Comparison of ENCODE assay signal across 13 mouse cellular contexts in genomic region chr17:45726249-45726648, GRCm38 (mm10). TPM values are rescaled to one million over a fixed set of nuclear protein-coding genes. Genes with fewer than 3 reads are reported as not detected.
A peak's percentile ranks its signal among the peaks of the same experiment; 100 is the strongest.
DNase-seq lines count a peak whose midpoint lies in the region; ATAC-seq and TF ChIP-seq lines count a peak whose summit lies in the region.
"Had no signal": no experiment of that assay in that cellular context is flagged by ENCODE, and none has a peak within 500 bp of the region (broad histone marks: within the 10 kb centered on the region; RNA-seq: fewer than 3 reads in every experiment).

No protein-coding gene starts in this region.

- WGBS in kidney, embryonic 16.5 days: 45% methylated on average over 7 of the region's 7 CpGs
- WGBS in limb, embryonic 12.5 days: 35% methylated on average over 7 of the region's 7 CpGs

- H3K9me3 ChIP-seq in kidney, embryonic 16.5 days (ENCODE audit: low read length): no peaks in the 10 kb centered on the region
- no peaks in the 10 kb centered on the region for H3K9me3 ChIP-seq in MEL (replicated peaks; ENCODE audit: insufficient read depth, low read length)
- no peaks in the 10 kb centered on the region for H3K9me3 ChIP-seq in limb, embryonic 12.5 days

- no peak for DNase-seq in kidney, adult 8-10 months
- peak; percentile 70 for DNase-seq in MEL (ENCODE audit: low read depth, low spot score)
- peak; percentile 45 for DNase-seq in lung, postnatal 25 days (ENCODE audit: low spot score)
- no peak for DNase-seq in layer of hippocampus, postnatal 36 days
- DNase-seq in adrenal gland, postnatal 36 days: no peak
- DNase-seq: forebrain, postnatal 0 days; heart, postnatal 36 days; kidney, postnatal 14 days; midbrain, embryonic 14.5 days had no signal

- H3K4me3 ChIP-seq in kidney, embryonic 16.5 days (ENCODE audit: low read length): no peak overlapping the region
- H3K4me3 ChIP-seq in MEL (ENCODE audit: control insufficient read depth in 1 of 2, insufficient read depth in 1 of 2, low read depth in 2 of 2, low read length in 2 of 2): no peak overlapping the region
- H3K4me3 ChIP-seq in limb, embryonic 12.5 days (replicated peaks): no peak overlapping the region

- 0 out of 2 replicates have a peak, but pooled peaks have one; percentile 8 for ATAC-seq in kidney, embryonic 16.5 days (ENCODE audit: low FRiP score, low TSS enrichment)
- ATAC-seq in limb, embryonic 12.5 days (ENCODE audit: insufficient number of reproducible peaks, insufficient read depth, low FRiP score, low TSS enrichment, low read depth): no peak
- no peak for ATAC-seq in erythroid progenitor cell, adult 5-6 weeks (replicated peaks; ENCODE audit: low FRiP score, poor library complexity, severe bottlenecking)
- ATAC-seq: forebrain, postnatal 0 days had no signal

- no peaks in the 10 kb centered on the region for H3K79me2 ChIP-seq in MEL (ENCODE audit: control insufficient read depth, insufficient read depth, low read length, poor library complexity)

- no peak for TF ChIP-seq RAD21 in MEL (IDR thresholded peaks at IDR 0.05; ENCODE audit: low read depth, low read length)

- TF ChIP-seq EP300 in MEL (IDR thresholded peaks at IDR 0.05; ENCODE audit: low read depth in 1 of 2, low read length in 2 of 2): no peak

- no peaks in the 10 kb centered on the region for H3K4me1 ChIP-seq in kidney, embryonic 16.5 days (ENCODE audit: insufficient read depth, low read length)
- H3K4me1 ChIP-seq in MEL (ENCODE audit: control insufficient read depth in 1 of 2, insufficient read depth in 2 of 2, low read length in 2 of 2): peaks cover 7 to 10% of the 10 kb centered on the region in 2 experiments; a peak in 3 of 4 replicates
- peaks cover 38% of the 10 kb centered on the region for H3K4me1 ChIP-seq in limb, embryonic 12.5 days (replicated peaks)

- no peaks in the 10 kb centered on the region for H3K36me3 ChIP-seq in kidney, embryonic 16.5 days (ENCODE audit: insufficient read depth, low read length)
- H3K36me3 ChIP-seq in MEL (ENCODE audit: control insufficient read depth in 1 of 2, insufficient read depth in 2 of 2, low read length in 2 of 2): no peaks in the 10 kb centered on the region; a peak in 1 of 4 replicates
- H3K36me3 ChIP-seq in limb, embryonic 12.5 days: no peaks in the 10 kb centered on the region

- no peak for TF ChIP-seq CTCF in MEL (IDR thresholded peaks at IDR 0.05 in 2 of 3, conservative IDR thresholded peaks at IDR 0.05 in 1 of 3; ENCODE audit: control insufficient read depth in 1 of 3, insufficient read depth in 1 of 3, low read depth in 2 of 3, low read length in 3 of 3, poor library complexity in 1 of 3, severe bottlenecking in 1 of 3)

- H3K27ac ChIP-seq in kidney, embryonic 16.5 days (ENCODE audit: low read length): no peak overlapping the region
- H3K27ac ChIP-seq in MEL (ENCODE audit: control insufficient read depth, low read depth, low read length): no peak overlapping the region
- H3K27ac ChIP-seq in limb, embryonic 12.5 days: peak overlapping the region; percentile 20; the same call in 1 of the 2 replicates

- H3K27me3 ChIP-seq in kidney, embryonic 16.5 days (ENCODE audit: insufficient read depth, low read length): no peaks in the 10 kb centered on the region
- H3K27me3 ChIP-seq in MEL (ENCODE audit: control insufficient read depth in 1 of 2, insufficient read depth in 2 of 2, low read length in 2 of 2): no peaks in the 10 kb centered on the region
- H3K27me3 ChIP-seq in limb, embryonic 12.5 days: no peaks in the 10 kb centered on the region

- no peak overlapping the region for H3K4me2 ChIP-seq in kidney, embryonic 16.5 days (replicated peaks; ENCODE audit: low read depth, low read length)
- H3K4me2 ChIP-seq in limb, embryonic 12.5 days: no peak overlapping the region; the same call in 1 of the 2 replicates

- H3K9ac ChIP-seq in kidney, embryonic 16.5 days (replicated peaks; ENCODE audit: low read length): no peak overlapping the region; the same call in 1 of the 2 replicates
- peak overlapping the region; percentile 15; the same call in 1 of the 2 replicates for H3K9ac ChIP-seq in MEL (ENCODE audit: control insufficient read depth, low read depth, low read length, poor library complexity, severe bottlenecking)
- H3K9ac ChIP-seq in limb, embryonic 12.5 days (replicated peaks): 0 out of 2 replicates have a peak overlapping the region, but pooled peaks have one; percentile 18
- H3K9ac ChIP-seq: forebrain, postnatal 0 days had no signal

- TF ChIP-seq POLR2A in MEL (IDR thresholded peaks at IDR 0.05; ENCODE audit: control insufficient read depth in 1 of 2, insufficient read depth in 1 of 2, low read depth in 1 of 2, low read length in 2 of 2, poor library complexity in 1 of 2): no peak

TF ChIP-seq in MEL, 35 proteins besides CTCF, POLR2A, EP300 and RAD21:
- TF ChIP-seq CHD2 (IDR thresholded peaks at IDR 0.05; ENCODE audit: low read length) (no peak), MAZ (IDR thresholded peaks at IDR 0.05; ENCODE audit: low read depth, low read length) (no peak), HCFC1 (IDR thresholded peaks at IDR 0.05; ENCODE audit: low read depth, low read length) (no peak), TAL1 (IDR thresholded peaks at IDR 0.05; ENCODE audit: low read length) (no peak), RCOR1 (IDR thresholded peaks at IDR 0.05; ENCODE audit: low read depth, low read length) (no peak), CHD1 (IDR thresholded peaks at IDR 0.05; ENCODE audit: low read depth, low read length) (no peak), ZNF384 (IDR thresholded peaks at IDR 0.05; ENCODE audit: low read depth, low read length) (no peak), TBP (IDR thresholded peaks at IDR 0.05; ENCODE audit: low read depth, low read length) (0 out of 2 replicates have a peak, but pooled peaks have one; percentile 21), BHLHE40 (IDR thresholded peaks at IDR 0.05; ENCODE audit: borderline replicate concordance, low read depth, low read length) (peak; percentile 85), ZC3H11A (IDR thresholded peaks at IDR 0.05; ENCODE audit: low read depth, low read length) (no peak), ETS1 (IDR thresholded peaks at IDR 0.05; ENCODE audit: low read depth, low read length) (no peak), MAX (IDR thresholded peaks at IDR 0.05; ENCODE audit: low read length) (peak; percentile 79), POLR2AphosphoS2 (IDR thresholded peaks at IDR 0.05; ENCODE audit: low read length) (no peak), KAT2A (conservative IDR thresholded peaks at IDR 0.05; ENCODE audit: low read depth, low read length) (no peak), MYB (IDR thresholded peaks at IDR 0.05; ENCODE audit: low read depth, low read length) (no peak), MYC (IDR thresholded peaks at IDR 0.05; ENCODE audit: low read depth, low read length) (peak; percentile 53; the same call in 1 of the 2 replicates), ZMIZ1 (IDR thresholded peaks at IDR 0.05; ENCODE audit: low read depth, low read length) (no peak), MXI1 (IDR thresholded peaks at IDR 0.05; ENCODE audit: low read depth, low read length) (peak; percentile 88), USF1 (IDR thresholded peaks at IDR 0.05; ENCODE audit: low read depth, low read length) (peak; percentile 70), MAFK (IDR thresholded peaks at IDR 0.05; ENCODE audit: borderline replicate concordance, low read depth, low read length) (no peak), TCF12 (IDR thresholded peaks at IDR 0.05; ENCODE audit: low read depth, low read length) (no peak), SIN3A (IDR thresholded peaks at IDR 0.05; ENCODE audit: low read length) (peak; percentile 48; the same call in 1 of the 2 replicates), MEF2A (IDR thresholded peaks at IDR 0.05; ENCODE audit: extremely low read depth, insufficient replicate concordance, low read depth, low read length, poor library complexity, severe bottlenecking) (no peak), GABPA (IDR thresholded peaks at IDR 0.05; ENCODE audit: low read depth, low read length) (no peak)

RNA-seq across cellular contexts. Expression of gene 1600014C23Rik, which starts 7.4 kb away (rescaled TPM):
- not detected in 2 replicates for polyA plus RNA-seq in kidney, embryonic 16.5 days (2015; fragmentation: Nextera tagmentation; extraction: Ambion mirVana)
- 0.81 and 2.1 TPM in 2 replicates for total RNA-seq in MEL (2012; rRNA removed)
- polyA plus RNA-seq in MEL (2012; ENCODE audit: insufficient read depth in 1 of 2, insufficient read length in 2 of 2, low read depth in 1 of 2, low replicate concordance in 2 of 2, missing spikeins in 1 of 2): 1 to 10 TPM in 1 of 2 experiments, not detected in 1; 2.7 TPM
- not detected in 2 replicates for polyA plus RNA-seq in limb, embryonic 12.5 days (2016; fragmentation: Nextera tagmentation; extraction: Ambion mirVana)
- not detected for total RNA-seq in layer of hippocampus, postnatal 36 days (2021)
- not detected for total RNA-seq in adrenal gland, postnatal 36 days (2021)
- total RNA-seq in erythroid progenitor cell, adult 5-6 weeks (2015; ENCODE audit: low replicate concordance): not detected in 2 replicates
- total RNA-seq in erythroid progenitor cell, adult 5-6 weeks (2017; ENCODE audit: low replicate concordance): not detected in 2 replicates
- total RNA-seq: ES-E14; forebrain, postnatal 0 days; heart, postnatal 36 days had no signal
- polyA plus RNA-seq: forebrain, postnatal 0 days; midbrain, embryonic 14.5 days had no signal

RNA-seq across cellular contexts. Expression of gene Tmem63b, which starts 39.5 kb away (rescaled TPM):
- polyA plus RNA-seq in kidney, embryonic 16.5 days (2015; fragmentation: Nextera tagmentation; extraction: Ambion mirVana): 35.6 and 41.5 TPM in 2 replicates
- total RNA-seq in MEL (2012; rRNA removed): 12.0 and 12.3 TPM in 2 replicates
- 10 to 100 TPM in 1 of 2 experiments, not detected in 1; 37.9 TPM for polyA plus RNA-seq in MEL (2012; ENCODE audit: insufficient read depth in 1 of 2, insufficient read length in 2 of 2, low read depth in 1 of 2, low replicate concordance in 2 of 2, missing spikeins in 1 of 2)
- polyA plus RNA-seq in limb, embryonic 12.5 days (2016; fragmentation: Nextera tagmentation; extraction: Ambion mirVana): 34.1 and 35.8 TPM in 2 replicates
- 100 to 1,000 TPM; 171 to 180 TPM for total RNA-seq in layer of hippocampus, postnatal 36 days (2021)
- total RNA-seq in adrenal gland, postnatal 36 days (2021): 10 to 100 TPM; 40.0 to 45.2 TPM
- 3.2 and 3.8 TPM in 2 replicates for total RNA-seq in erythroid progenitor cell, adult 5-6 weeks (2015; ENCODE audit: low replicate concordance)
- total RNA-seq in erythroid progenitor cell, adult 5-6 weeks (2017; ENCODE audit: low replicate concordance): 5.9 and 11.6 TPM in 2 replicates

RNA-seq across cellular contexts. Expression of gene Mrpl14, which starts 40.1 kb away (rescaled TPM):
- polyA plus RNA-seq in kidney, embryonic 16.5 days (2015; fragmentation: Nextera tagmentation; extraction: Ambion mirVana): 140 and 162 TPM in 2 replicates
- 66.2 and 68.0 TPM in 2 replicates for total RNA-seq in MEL (2012; rRNA removed)
- polyA plus RNA-seq in MEL (2012; ENCODE audit: insufficient read depth in 1 of 2, insufficient read length in 2 of 2, low read depth in 1 of 2, low replicate concordance in 2 of 2, missing spikeins in 1 of 2): 100 to 1,000 TPM in 1 of 2 experiments, not detected in 1; 159 TPM
- 143 and 153 TPM in 2 replicates for polyA plus RNA-seq in limb, embryonic 12.5 days (2016; fragmentation: Nextera tagmentation; extraction: Ambion mirVana)
- total RNA-seq in layer of hippocampus, postnatal 36 days (2021): 10 to 100 TPM; 39.5 to 43.9 TPM
- 100 to 1,000 TPM; 115 to 118 TPM for total RNA-seq in adrenal gland, postnatal 36 days (2021)
- total RNA-seq in erythroid progenitor cell, adult 5-6 weeks (2015; ENCODE audit: low replicate concordance): 28.8 and 39.8 TPM in 2 replicates
- total RNA-seq in erythroid progenitor cell, adult 5-6 weeks (2017; ENCODE audit: low replicate concordance): 8.5 and 8.7 TPM in 2 replicates

Comparison
In these comparisons a context has a peak if more than half of its experiments do, and no peak if none do; other contexts are left out.
1. DNase-seq: peak in MEL (single experiment) and lung, postnatal 25 days (single experiment); none in kidney, adult 8-10 months (0 of 2), layer of hippocampus, postnatal 36 days (0 of 2) and adrenal gland, postnatal 36 days (0 of 2).